Mouse (Mus musculus) retina, postnatal 7 days (tissue): ENCODE data around the gene Gm44805.

Experiments
- DNase-seq: peaks from one replicate; pipeline ENCODE4 v3.0.0-alpha.2; 2012; ENCODE audit warnings: low read depth, low spot score

Gene Gm44805

DNA sequence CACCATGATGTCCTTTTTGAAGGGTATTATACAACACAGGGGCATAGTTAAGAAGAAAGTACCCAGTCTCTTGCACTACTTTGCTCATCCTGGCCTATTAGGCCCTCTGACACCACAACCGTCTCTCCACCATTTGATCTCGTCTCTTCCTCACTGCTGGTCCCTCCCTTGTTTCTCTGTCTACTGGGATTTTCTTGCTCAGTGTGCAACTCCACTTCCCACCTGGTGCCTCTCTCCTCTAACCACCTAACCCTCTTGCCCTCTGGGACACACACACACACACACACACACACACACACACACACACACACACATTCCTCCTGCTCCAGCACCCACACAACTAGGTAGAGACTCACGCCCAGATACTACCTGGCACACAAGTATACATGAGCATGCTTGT lies 2.3 kb downstream of the Gm44805 start:
- DNase-seq, result no peak

DNA sequence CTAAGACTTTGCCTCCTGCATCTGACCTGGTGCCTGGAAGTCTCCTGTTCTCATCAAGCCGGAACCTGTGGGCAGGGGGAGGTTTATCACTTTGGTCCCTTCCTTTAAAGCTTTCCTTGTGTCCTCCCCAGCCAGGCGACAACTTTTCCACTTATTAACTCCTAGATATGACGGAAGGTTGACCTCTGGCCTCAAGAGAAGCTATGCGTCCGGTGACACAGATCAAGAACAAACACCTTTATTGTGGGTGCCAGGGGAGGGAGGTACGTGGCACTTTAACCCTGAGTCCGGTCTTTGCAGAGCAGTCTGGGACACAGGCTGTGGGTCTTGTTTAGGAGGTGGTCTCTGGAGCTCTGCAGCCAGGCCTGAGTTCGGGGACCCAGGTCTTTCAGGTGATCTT lies 3.4 kb downstream of the Gm44805 start, which contains the start of gene Apoc2:
Gene Apoc2, minus strand, starts transcription at position 70 of the 400 bp plus-strand sequence.
- no peak for DNase-seq

DNA sequence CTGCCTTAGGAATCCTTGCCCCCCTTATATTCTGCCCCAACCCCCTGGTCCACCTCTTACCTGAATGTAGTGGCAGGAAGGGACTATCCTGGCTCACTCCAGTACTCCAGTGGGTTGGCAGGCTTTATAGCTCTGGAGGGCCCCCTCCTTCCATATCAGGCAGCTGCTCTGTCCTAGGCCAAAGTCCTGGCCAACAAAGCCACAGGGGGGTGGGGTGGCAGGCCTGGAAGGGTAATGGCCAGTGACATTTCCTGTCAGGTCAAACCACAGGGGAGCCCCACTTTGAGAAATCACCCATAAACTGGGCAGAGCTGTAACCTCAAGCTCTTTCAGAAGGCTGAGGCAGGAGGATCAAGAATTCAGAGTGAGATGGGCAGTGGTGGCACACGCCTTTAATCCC lies 4.6 kb downstream of the Gm44805 start:
- DNase-seq, result no peak

DNA sequence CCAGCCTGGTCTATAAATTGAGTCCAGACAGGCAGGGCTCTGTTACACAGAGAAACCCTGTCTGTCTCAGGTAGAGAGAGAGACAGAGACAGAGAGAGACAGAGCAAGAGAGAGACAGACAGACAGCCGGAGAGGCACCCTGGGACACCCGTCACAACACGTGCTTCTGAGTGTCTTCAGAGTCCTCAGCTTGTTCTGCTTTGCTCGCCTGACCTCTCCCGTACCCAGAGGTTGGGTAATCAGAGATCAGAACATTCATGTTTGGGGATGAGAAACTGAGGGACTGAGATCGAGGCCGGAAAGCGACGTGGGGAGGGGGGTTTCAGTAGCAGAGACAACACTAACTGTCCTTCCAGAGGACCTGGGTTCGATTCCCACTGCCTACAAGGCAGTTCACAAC lies 5.4 kb downstream of the Gm44805 start:
- DNase-seq, result no peak

DNA sequence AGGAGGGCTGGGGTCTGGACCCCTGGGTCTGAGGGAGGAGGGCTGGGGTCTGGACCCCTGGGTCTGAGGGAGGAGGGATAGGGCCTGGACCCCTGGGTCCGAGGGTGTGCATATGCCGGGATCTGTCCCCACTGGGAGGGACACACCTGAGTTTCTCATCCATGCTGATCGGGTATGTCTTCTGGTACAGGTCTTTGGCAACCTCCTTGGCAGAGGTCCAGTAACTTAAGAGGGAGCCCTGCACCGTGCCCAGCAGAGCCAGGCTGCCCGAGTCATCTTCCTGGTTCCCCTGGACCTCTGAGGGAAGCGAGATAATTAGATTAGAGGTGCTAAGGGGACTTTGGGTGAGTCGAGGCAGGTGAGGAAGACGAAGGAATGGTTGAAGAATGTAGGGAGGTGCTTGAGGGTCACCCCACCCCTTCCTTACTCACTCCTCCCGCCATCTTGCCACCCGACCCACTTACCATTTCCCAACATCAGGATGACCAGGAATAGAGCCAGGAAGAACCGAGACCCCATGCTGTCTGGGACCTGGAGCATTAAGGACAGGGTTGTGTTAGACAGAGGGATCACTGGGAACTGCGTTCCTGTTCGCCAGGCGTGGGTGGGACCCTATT lies 8.0 kb downstream of the Gm44805 start:
- DNase-seq, result no peak

DNA sequence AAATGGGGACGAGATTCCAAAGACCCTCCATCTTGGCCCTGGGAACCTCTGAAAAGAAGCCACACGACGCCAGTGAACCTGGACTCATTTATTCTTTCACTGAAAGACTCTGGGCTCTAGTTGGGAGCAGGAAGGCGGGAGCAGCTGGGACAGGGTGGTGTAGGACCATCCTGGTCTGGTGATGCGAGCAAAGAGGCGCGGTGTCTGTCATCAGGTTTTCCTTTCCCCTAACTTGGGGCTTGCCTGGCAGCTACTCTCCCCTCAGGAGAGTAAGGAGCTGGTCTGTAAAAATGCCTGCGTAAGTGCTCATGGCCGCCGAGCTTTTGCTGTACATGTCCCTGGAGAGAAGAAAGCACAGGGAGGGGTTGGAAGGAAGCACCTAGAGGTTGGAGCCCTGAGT lies 9.7 kb downstream of the Gm44805 start:
- DNase-seq, result no peak

DNA sequence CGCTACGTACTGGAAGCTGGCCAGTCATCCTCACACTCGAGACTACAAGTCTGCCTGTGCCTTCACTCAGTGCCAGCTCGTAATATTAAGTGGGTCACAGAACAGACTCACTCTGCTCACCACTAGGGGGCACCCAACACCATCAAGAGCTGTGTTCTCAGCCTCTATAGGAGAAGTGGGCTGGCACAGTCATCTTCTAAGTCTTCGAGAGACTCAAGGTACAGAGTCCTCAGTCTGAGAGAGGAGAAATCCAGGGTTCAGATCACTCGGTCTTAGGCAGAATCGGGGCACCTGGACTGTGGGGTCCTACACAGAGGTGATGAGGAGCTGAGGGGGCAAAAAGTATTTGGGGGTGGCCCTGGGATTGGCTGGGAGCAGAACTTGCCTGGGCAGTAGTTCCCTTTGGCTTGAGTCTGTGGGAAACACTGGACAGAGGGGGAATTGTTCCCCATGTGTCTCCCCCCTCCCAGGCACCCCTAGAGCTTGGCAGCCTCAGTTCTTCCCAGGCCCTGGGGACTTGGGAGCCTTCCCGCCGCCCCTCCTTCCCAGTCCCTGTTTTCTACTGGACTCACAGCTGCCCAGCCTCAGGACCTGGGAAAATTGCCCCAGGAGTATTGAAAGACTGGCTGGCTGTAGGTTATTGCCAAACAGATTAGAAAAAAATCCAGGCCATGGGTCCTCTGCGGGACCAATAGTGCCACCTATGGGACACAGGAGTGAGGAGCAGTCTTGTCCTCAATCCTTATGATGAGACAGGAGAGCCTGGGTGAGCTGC lies 12.1 kb downstream of the Gm44805 start:
- DNase-seq, result peak; percentile 91

DNA sequence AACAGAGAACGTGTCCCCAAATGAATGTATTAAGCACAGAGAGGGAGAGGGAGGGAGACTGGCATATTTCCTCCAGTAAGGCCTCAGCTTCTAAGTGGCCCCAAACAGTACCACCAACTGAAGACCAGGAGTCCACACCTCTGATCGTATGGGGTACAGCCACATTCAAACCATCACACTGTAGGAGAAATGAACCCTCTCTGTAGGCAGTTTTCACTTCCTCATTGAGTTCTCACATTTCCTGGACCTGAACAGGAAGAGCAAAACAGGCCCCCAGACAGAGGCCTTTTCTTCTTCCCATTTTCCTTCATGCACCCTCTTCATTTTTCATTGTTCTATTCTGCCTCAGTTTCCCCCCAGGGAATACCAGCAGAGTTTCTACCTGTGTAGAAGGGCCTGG lies 13.8 kb downstream of the Gm44805 start:
- DNase-seq, result no peak

DNA sequence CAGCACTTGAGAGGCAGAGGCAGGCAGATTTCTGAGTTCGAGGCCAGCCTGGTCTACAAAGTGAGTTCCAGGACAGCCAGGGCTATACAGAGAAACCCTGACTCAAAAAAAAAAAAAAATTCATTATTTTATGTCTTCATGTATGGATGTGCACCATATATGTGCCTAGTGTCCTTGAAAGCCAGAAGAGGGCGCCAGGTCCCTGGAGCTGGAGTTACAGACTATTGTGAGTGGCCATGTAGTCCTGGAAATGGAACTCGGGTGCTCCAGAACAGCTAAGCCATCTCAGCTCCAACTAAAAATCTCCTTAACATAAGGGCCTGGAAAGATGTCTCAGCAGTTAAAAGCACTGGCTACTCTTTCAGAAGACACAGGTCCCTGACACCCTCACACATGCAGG lies 14.5 kb downstream of the Gm44805 start:
- peak; percentile 16 for DNase-seq

DNA sequence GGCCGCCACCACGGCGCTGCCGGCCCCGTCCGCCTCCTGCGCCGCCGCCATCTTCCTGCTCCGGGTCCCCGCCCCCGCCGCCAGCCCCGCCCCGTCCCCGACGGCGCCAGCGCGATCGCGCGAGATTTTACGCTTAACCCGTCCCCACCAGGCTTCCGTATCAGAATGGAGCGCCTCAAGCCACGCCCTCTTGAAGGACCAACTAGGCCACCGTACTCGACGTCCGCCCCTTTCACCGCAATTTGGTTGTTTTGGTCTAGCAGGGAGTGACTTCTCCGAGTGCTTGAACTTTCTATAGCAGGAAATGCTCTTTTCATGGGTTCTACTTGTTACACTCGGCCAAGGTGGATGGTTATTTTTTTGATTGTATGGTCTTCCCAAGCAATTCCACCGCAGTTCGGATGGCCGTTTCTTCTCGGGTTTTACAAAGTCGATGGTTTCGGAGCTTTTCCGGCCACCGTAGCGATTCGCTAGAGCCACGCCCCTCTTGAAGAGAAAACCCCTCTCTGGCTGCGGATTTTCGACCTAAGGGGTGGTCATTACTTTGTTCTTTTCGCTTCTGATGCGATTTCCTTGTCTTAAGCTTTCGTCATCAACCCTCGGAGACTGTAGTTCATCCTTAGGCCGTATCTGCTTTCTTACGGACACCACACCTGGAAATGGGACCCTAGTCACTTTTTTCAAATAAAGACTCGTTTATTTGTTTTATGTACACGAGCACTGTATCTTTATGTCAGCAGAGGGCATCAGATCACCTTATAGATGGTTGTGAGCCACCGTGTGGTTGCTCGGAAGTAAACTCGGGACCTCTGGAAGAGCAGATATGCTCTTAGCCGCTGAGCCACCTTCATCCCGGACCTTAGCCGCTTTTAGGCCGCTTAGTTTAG lies 16.0 kb downstream of the Gm44805 start, which contains the start of gene Clptm1:
Gene Clptm1, minus strand, starts transcription at position 79 of the 887 bp plus-strand sequence.
- peak; percentile 97 for DNase-seq

DNA sequence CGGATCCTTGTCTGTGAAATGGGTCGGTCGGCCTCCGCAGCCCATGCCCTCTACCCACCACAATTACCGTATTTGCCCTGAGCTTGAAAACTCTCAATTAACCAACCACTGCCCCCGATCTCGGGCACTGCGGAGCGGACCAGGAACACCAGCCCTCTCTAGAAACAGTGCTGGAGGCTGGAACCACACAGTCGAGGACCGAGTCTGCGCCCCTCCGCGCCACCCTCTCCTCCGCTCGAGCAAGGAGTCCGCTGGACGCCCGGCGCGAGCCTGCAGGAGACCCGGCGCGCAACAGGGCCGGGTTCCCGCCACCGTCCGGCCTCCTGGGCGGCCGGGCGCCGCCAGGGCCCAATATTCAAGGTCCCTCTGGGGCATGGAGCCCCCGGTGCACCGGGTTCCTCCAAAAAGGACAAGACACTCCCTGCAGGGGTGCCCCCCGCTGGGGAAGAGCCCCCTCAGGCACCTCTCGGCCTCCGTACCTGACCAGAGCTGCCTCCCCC lies 16.7 kb downstream of the Gm44805 start:
- DNase-seq, result no peak

DNA sequence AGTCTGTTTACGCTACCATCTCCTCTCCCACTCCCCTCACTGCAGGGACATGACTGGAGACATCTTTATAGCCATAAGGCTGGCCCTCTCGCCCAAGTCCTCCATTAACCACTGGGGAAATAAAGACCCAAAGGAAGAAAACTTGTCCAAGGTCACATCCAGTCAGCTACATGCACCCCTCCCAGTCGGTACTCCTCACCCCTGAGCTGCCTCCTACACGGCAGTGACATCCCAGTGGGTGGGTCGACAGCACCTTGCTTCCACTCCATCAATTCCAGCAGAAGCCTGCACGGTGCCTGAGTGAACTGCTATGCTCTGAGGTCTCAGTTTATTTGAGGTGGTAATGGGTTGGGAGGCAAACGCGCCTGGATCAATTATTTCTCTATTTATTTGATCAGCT lies 17.3 kb downstream of the Gm44805 start:
- DNase-seq, result no peak

DNA sequence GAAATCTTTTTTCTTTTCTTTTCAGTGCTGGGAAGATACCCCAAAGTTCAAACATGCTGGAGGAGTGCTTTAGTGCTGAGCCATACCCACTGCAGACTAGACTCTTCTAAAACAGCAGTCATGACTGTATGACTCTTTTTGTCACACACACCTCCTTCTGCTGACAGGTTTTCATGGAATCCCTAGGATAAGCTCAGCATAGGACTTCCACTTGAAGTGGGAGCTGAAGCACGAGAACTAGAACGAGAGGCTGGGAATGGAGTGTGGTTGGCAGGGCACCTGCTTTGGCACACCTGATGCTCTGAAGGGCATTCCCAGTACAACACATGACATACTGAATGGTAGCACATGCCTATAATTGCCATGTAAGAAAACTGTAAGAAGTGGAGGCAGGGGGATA lies 28.6 kb downstream of the Gm44805 start:
- DNase-seq, result no peak

DNA sequence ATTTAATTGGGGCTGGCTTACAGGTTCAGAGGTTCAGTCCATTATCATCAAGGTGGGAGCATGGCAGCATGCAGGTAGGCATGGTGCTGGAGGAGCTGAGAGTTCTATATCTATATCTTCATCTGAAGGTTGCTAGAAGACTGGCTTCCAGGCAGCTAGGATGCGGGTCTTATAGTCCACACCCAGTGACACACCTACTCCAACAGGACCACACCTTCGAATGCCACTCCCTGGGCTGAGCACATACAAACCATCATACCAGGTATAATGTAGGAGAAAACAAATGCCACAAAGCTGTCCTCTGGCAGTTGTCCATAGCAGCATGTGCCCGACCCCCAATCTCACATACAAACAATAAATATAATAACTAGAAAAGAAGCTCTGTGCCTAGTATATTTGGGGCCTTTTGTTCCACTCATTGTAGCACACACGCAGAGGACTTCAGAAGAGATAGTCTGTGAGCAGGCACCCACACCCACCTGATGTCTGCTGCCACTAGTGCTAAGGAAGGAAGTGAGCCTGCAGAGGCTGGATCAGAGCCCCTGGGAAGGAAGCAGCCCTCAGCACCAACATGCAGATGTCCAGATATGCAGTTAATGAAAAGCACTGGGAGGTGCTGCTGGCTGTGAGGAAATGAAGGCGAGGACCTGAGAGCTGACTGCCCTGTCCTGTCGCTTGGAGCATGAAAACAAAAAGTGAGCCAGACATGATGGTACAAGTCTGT lies 30.0 kb downstream of the Gm44805 start:
- DNase-seq, result no peak

DNA sequence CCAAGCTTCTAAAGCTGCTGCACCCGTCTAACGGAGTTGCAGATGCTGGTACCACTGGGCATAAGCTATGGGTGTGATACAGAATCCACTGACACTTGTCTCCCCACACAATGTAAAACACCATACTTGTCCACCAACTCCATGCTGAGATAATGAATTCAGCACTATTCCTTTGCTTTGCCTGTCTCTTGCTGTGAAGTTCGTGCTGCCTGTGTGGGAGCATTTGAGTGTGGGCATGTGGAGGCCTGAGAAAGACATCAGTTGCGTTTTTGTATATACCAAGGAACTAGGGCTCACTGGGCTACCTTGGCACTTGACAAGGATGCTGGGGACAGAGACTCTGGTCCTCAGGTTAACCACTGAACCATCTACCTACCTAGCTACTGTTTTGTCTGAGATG lies 40.0 kb downstream of the Gm44805 start:
- DNase-seq, result no peak

DNA sequence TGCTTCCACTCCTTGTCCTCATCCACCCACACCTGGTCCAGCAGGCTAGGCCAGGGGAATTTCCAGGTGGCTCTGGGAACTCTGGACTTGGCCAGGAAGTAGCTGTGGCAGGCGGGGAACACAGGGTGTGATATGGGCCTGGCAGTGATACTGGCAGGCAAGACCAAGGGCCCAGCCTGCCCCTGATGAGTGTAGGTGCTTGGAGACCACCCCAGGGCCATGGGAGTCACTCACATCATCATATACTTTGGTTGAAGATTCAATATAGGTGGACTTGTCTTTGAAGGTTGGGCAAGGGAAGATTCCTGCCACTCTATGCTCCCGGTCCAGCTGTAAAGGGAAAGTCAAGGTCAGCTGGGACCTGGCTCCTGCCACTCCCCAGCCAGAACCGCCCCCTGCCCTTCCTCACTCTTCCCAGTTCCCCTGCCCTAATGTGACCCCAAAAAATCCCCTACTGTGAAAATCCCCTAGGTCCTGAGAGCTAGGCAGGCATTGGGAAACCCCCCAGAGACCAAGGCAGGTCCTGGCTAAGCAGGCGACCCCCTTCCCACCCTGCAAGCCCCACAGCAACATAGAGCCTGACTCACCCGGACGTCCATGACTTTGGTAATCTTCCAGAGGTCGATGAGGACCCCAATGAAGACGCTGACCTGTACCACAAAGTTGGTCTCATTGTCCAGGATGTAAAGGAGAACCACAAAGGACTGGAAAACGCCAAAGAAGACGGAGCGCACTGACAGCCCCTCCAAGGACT lies 46.0 kb downstream of the Gm44805 start:
- no peak for DNase-seq

DNA sequence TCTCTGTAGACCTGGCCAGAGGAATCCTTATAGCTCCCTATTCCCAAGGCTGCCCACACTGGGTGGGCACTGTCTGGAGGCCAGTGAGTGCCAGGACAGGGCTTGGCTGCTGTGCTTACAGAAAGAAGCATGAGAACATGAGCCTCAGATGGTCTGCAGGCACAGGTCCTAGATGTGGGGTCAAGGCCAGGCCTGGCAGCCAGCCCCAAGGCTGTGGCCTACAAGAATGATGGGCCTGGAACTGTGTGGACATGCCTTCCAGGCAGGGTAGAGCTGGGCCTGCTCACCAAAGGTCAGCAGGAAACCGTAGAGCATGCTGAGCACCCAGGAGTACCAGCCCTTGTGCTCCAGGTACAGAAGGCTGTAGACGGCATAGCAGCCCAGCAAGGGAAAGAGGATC lies 46.6 kb downstream of the Gm44805 start:
- no peak for DNase-seq

DNA sequence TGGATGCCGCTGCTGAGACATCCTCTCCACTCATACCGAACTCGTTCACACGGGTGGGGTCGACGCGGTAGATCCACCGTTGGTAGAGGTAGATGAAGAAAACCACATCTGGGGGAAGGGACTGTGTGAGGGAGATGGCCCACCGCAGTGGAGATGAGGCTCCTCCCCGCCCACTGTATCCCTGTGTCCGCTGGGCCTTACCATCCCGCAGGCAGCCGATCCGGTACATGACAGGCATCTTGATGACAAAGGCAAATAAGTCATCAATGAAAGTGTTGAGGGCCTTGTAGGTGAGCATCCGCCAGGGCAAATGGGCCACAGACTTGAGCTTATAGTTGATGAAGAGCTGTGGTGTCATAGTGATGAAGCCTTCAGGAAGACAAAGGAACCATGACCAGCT lies 47.4 kb downstream of the Gm44805 start:
- DNase-seq, result no peak

DNA sequence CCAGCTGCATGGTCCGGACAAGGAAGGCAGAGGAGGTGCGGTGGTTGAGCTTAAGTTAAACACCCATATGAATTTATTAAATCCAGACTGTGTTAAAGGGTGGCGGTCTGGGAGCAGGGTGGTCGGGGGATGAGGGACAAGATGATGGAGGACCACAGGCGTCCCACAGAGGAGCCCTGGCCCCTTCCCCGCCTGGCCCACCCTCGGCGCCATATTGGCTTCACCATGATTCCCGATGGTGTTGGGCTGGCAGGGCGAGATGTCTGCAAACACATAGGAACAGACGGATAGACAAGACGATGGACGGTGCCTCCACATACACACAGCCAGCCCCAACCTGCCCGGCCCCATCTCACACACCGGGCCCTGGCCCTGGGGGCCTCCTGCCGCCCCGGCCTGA lies 48.0 kb downstream of the Gm44805 start:
- no peak for DNase-seq

DNA sequence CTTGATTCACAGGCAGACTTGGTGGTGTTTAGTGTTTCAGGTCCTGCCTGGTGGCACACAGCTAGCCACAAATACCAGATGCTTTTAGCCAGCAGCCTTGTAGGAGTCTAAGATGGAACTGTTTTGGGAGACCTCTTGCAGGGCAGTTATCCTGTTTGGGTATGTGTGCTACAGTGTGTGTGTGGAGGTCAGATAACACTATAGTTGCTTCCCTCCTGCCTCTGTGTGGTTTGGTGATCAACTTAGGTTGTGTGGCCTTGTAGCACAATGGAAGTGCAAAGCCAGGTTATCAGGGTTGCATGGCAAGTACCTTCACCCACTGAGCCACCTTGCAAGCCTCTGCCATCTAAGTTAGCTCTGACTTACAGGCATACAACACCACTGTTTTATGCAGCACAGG lies 48.5 kb downstream of the Gm44805 start:
- no peak for DNase-seq

DNA sequence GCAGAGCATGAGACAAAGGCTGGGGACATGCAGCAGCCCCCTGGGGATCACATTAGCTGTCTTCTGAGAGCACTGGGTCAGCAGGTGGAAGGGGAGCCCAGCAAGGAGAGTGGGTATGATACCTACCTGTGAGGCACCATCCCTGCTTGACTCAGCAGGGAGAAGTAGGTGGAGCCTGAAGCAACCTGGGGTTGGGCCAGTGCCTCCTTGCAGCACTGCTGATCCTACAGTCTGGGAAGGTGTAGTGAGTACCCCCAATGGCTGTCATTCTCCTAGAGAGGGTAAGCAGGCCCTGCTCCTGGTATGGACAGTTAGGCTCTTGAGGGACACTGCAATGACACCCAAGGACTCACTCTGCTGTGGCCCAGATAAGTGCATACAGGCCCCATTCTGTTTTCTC lies 48.9 kb downstream of the Gm44805 start:
- no peak for DNase-seq
